Mouse (Mus musculus) testis, postnatal 10 days (tissue): ENCODE results near the gene S100a6.

Experiments
- DNase-seq: peaks from one replicate; pipeline ENCODE4 v3.0.0; 2021; ENCODE audit warnings: low spot score

Gene S100a6

DNA sequence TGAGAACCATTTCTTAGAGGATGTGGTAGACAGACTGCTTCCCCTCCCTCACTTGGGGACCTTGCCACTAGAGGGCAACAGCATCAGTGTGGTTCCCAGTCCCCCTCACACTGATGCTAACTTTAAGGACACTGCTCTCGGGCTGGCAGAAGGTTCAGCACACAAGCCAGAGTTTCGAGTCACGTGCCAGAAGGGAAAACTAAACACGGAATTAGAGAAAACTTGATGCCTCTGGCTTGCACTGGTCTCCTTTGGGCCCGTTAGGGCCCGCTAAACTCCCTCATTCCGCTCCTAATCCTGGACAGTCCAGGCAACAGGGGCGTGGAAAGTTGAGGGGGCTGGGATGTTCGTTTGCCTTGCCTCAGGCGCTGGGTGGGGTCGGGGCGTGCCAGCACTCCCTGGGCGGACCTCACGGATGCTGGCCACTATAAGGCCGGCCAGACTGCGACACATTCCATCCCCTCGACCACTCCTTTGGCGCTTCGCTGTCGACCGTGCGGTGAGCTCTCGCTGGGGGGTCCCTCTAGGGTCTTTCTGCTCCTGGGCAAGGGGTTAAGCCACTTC lies at the start of gene S100a6:
Gene S100a6, plus strand, starts transcription at position 155 of the 564 bp plus-strand sequence.
- peak; percentile 75 for DNase-seq

DNA sequence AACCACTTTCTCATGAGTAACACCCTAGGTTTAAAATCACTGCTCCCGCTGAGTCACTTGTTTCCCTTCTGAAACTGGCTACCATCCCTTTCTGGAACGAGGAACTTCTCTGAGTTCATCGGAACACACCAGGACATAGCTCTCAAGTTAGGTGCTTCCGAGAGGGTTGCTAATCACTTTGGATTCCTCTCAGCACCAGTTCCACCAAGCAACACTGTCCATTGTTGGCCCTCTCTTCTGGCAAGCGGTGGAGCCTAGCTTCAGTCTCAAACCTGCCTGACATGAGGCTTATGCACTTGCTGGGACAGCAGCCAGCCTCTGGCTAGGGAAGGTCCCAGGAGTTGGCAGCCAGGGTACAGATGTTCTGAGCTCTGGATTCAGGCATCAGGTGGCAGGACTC lies 38.0 kb upstream of the S100a6 start:
- no peak for DNase-seq

DNA sequence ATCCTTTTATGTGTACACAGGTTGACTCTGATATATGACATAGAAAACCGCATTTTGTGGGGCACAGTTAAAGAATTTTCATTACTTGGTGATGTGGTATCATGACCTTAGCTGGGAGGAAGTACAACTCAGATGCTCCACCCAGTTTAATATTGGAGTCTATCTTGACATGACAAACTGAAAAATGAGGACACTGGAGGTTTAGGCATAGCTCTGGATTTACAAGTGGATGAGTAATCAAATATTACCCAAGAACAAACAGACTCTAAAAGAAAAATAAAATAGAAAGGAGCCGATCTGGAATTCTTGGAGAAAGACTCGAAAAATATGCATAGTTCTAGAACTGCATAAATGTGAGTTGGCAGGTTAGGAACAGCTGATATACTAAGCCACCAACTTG lies 37.4 kb upstream of the S100a6 start:
- DNase-seq, result no peak

DNA sequence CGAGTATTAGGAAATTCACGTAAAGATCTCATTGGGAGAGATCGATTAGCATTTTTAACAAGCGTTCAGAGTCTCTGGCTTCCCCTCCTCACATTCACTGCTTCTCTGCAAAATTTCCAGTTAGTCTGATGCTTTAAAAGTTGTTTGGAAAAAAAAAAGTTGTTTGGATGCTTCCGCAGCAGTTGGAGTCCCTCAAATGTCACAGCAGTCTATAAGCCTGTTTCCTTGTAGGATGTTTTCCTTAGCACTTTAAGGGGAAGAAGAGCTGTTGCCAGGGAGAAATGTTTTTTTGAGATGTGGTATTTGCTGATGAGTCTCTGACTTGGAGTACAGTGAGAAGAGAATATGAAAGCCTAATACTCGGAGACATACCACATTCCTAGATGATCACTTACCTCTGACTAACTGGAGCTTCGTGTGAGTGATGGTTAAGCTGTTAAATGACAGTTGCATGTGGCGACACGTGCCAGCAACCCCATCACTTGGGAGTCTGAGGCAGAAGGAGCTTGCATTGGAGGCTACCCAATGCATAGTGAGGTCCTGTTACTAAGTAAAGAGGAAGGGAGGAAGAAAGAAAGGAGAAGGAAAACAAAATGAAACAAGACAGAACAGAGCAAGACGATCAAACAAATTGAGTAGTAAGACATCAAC lies 36.2 kb upstream of the S100a6 start:
- DNase-seq, result no peak

DNA sequence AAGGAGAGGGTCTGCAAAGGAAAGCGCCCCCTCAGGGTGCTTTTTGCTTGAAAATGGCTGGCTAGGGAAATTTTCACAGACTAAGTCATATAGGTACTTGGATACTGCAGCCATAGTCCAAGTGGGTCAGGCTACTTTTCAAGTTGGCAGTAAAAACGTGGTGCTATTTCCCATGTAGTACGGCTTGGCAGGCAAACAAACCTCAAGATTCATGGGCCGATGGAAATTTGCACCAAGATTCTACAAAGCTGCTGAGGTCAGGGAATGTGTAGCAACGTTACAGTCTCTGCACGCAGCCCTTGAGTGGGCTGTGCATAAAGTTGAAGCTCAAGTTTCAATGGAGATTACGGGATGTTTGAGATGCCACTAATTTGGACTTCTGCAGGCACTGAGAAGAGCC lies 33.2 kb upstream of the S100a6 start:
- no peak for DNase-seq

DNA sequence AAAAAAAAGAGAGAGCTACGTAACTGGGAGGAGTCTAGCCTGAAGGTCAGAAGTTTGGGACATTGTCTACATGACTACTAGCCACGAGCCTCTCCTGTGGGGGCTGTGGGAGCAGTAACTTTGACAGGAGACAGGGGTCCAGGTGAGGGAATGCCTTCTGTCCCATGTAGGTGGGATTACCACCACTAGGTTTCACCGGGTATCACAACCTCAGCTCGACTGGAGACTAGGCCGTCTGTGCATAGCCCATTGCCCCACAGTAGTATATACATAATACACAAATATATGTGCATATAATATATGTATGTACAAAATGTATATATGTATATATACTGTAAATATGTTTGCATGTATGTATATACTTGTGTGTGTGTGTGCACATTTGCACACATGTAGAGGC lies 31.5 kb upstream of the S100a6 start:
- no peak for DNase-seq

DNA sequence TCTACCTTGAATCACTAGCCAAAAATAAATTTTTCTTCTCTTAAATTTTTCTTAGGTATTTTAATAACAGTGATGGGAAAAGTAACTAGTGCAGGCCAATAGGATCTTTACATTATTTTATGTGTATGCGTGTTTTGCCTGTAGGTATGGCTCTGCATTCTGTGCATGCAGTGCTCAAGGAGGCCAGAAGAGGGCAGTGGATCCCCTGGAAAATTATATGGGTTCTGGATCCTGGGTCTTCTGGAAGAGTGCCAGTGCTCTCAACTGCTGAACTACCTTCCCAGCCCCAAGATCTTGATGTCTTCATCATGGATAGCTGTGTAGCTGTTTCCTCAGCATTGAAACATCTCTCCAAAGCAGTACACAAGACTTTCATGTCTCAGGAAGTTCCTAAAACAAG lies 30.5 kb upstream of the S100a6 start:
- DNase-seq, result no peak

DNA sequence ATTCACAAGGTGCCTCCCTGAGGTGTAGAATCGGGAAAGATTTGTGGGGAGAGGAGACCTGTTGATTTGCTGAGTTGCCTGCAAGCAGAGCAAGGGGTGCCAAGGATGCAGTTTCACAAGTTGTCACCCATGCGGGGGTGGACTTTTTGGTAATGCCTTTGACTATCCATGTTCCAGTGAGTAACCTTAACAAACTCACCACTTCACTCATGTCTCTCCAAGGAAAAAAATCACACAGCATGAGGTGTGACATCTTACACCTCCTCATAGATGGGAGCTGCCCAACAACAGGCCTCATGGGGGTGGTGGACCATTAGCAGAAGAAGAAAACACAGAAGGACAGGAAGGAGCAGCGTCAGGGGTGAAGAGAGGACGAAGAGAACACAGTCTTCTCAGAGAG lies 30.1 kb upstream of the S100a6 start:
- DNase-seq, result no peak

DNA sequence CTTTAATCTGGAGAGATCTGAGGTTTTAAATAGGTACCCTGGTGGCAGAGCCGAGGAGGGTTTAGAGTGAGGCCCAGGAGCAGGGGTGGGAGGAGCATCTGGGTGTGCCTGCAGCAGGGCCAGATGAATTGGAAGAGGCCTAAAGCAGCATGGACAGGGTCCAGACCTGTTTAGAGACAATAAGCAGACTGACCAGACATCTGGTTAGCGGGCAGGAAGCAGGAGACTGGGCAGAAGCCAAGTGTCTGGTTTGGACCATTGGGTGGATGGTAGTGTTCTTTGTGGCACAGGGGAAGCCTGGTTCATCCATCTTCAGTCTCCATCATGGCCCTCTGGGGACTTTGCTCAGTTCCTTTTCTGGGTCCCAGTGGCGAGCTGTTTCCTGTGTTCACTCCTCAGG lies 28.8 kb upstream of the S100a6 start:
- DNase-seq, result no peak

DNA sequence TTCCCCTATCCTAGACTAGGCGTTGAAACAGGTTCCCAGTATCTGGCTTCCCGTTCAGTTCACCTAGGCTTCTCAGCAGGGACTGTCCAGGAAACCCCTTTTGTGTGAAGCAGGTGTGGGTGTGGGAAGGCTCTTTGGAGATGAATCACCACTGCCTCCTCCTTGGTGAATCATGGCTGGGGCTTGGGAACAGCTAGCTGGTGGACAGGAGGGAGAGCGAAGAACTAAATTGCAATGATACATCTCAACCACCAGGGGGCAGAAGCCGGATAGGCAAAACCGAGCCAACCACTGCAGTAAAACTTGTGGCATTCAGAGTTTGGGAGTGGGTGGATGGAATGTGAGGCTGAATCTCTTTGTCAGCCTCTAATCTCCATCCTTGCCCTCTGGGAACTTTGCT lies 27.1 kb upstream of the S100a6 start:
- peak; percentile 65 for DNase-seq

DNA sequence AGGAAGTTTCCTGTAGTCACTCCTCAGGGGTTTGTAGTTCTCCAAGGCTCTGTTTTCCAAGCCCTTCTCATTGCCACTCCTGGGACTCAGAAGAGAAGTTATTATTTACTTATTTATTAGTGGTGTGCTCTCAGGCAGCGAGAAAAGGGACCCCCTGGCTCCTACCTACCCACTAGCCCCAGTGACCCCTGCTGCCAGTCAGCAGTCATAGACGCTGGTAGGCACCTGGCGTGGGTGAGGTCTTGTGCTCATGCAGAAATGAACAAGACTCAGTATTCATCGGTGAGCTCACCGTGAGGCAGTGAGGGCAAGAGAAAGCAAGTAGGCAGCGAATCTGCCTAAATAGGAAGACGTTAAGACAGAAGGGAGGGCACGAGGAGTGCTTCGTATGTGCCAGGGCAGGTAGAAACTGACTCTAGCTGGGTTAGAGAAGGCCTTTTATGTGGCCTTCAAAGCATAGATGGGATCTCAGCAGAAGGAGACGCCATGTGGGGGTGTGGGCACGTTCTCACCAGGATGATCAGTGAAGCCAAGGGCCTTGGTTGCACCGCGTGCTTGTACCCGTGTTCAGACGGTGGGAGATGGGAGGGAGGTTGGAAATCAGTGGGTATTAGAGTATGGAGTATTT lies 26.6 kb upstream of the S100a6 start:
- no peak for DNase-seq

DNA sequence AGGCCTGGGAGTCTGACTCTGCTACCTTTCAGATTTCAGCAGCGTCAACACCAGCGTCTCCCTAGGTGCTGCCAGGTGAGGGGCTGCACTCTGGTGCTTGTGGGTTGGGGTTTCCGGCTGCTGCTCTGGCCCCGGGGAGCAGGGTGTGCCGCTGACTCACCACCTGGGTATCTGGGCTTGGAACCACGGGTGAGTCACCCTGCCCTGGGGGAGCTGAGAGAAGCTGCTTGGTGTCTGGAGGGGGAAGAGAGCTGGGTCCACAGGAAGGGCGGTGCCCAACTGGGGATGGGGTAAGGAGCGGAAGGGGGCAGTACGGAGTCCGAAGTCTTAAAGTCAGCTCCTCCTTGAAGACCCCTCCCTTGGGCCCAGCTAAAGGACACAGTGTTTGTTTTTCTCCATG lies 25.8 kb upstream of the S100a6 start:
- DNase-seq, result peak; percentile 56

DNA sequence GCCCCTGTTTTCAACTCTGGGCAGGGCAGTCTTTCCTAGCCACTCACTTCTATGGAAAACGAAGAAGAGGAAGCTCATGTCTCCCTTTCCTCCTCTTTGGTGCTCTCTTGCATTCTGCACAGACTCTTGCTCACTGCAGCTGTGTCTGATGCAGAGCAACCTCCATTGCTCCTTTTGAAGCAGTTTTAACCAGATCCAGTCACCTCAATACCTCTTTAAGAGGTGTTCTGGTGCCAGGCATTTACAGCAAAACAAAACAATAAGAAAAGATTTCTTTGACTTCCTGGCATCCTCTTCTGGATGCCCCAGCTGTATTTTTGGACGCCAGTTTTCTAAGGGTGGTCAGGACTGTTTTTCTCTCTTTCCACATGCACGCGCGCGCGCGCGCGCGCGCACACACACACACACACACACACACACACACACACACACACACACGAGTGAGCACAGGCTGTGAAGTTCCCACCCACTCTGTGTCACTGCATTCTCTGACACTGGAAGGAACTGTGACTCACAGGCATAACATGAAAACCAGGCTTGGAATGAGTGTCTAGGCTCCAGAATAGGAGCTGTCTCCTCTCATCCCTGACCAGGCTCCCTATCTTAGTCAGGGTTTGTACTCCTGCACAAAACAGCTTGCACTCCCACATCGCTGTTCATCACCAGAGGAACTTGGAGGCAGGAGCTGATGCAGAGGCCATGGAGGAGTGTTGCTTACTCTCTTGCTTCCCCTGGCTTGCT lies 25.2 kb upstream of the S100a6 start:
- no peak for DNase-seq

DNA sequence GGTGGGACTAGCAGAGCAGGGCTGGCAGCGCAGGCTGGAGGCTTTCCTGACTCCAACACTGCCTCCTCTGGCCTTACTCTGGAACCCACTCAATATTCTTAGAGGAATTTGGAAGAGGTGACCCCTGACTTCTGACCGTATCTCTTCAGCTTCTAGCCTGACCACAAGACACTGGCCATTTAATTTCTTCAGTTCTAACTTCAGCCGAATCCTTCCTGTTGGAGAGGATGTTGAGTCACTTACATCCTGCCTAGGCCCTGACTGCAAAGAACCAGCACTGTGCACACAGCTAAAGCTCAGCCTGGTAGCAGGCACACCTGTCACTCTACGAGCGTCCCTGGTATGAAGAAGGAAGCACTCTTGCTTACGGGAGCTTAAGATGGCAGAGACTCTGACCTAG lies 23.3 kb upstream of the S100a6 start:
- no peak for DNase-seq

DNA sequence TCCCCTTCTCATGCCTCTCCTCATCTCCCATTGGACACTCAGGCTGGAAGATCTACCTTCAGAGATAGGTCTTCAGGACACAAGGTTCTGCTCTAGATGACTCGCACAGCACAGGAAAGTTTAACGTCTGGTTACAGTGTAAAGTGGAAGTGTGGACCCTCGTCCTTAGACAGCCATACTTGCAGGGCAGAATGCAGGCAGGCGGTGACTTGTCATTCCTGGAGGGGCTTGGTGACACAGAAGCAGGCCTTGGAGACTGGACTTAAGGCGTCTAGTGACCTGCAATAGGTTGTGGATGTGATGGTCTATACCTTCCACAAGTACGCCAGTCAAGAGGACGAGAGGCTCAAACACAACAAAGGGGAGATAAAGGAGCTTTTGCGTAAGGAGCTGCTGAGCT lies 22.7 kb upstream of the S100a6 start, which contains the start of gene S100a2:
Gene S100a2, plus strand, starts transcription at position 301 of the 400 bp plus-strand sequence.
- no peak for DNase-seq

DNA sequence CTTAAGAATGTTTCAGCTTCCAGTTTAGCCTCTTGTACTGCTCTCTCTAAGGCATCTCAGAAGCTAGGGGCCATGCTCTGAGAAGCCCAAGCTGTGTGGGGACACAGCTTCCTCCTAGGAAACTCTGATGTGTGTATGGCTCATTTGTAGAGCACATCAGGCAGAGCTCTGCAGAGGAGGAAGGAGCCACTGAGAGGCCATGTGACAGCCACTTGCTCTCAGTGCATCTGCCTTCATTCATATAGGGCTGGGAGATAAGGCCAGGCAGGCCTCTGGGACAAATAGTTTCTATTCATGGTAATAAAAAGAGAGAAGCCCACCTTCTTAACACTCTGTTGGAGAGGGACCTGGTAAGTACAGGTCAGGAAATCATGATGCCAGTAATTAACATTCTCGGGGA lies 18.2 kb upstream of the S100a6 start:
- no peak for DNase-seq

DNA sequence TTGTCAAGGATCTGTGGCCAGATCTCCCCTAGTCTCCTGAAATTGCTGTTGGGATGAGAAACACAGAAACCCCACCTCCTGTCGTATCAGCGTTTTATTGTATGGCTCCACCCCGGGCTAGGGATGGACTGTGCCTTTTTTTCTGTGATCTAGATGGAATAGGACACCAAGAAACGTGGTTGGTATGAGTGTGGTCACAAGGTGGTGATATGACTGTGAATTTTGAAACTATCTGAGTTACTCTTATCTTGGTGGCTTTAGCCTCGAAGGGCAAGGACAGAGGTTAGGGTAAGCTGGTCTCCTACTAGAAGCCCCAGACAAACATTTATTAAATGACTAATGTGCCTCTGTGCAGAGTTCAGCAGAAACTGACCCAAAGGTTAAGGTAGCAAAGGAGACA lies 17.1 kb upstream of the S100a6 start:
- DNase-seq, result no peak

DNA sequence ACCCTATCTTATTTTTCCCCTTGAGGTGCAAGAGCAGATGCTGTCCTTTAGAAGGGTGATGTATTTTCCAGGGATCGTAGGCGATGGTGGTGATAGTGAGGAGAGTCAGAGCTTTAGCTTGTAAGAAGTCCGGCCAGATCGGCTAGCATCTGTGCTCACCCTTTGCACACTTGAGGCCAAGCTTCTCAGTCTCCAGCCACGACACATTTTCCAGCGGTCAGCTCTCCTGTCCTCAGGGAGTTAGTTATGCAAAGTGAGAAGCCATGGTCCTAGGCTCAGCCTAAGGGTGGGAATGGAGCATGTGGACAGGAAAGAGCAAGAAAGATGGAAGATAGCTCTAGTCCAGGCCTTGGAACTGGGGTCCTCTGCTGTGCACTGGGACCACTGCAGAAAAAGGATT lies 15.9 kb upstream of the S100a6 start:
- DNase-seq, result no peak

DNA sequence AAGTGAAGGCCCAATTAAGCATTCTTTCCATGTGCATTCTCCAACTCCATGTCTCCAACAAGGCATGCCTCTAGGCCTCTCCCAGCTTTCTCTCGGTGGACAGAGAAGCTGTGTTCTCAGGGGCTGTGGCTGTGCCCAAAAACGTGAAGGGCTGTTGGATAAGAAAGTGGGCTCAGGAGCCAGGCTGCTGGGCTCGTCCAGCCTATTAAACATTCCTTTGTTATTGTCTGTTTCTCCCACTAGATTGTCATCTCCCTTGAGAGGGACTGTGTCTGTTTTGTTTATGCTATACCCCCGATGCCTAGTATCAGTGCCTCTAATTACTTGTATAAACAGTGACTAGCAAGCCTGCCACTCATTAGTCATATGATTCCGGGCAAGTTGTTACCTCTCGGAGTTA lies 14.9 kb upstream of the S100a6 start:
- no peak for DNase-seq

DNA sequence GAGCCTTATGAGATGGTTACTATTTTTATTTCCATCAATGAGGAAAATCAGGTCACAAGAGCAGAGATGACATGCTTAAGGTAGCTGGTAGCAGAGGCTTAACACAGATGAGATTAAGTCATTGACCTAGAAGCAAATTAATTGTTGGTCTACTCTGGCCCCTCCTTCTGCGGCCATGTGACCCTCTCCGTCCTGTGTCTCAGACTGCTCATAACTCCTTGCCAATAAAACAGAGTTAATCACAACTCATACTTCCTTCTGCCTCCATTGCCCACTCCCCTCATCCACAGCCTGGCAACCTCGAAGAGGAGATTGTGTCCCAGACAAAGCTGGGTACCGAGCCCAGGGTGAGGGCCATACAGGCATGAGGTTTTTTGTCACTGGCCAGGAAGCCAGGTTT lies 14.5 kb upstream of the S100a6 start:
- DNase-seq, result no peak

DNA sequence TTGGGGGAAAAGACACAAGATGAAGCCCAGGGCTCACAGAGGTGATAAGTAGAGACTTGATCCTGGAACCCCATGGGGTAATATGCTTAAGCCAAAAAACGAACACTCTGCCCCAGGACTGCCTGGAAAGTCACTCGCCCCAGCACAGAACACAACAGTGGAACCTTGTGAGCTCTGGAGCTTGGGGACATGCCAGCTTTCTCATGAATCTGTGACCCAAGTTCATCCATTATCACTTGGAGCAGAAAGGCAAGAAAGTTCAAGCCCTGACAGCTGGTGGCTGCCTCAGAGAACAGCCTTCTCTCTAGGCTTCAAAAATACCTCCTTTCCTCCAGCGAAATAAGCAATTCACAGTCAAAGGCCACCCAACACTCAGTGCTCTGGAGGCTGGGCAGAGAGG lies 13.3 kb upstream of the S100a6 start:
- DNase-seq, result no peak

DNA sequence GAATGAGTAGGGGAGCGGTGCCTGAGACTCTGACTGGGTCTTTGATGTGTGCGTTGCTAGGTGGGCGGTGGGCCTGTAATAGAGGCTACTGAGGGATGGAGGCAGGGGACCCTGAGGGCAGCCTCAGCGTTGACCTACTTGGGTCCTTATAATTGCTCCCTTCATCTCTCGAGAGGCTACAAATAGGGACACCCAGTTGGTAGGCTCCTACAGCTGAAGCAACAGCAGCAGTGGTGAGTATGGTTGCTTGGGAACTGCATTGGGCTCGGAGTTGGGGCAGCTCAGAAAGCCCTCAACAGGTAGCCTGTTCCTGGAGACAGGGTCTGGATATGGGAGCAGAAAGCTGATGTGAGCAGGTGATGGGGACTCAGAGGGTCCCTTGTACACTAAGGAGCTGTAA lies 12.6 kb upstream of the S100a6 start:
- no peak for DNase-seq
